Mouse (Mus musculus) cerebellum, adult (tissue): ENCODE results near the gene Naaladl2.
"Not testable (repeated sequence)": the region's sequence is repeated elsewhere in the genome, so short reads cannot be mapped to it uniquely, and the experiment has no call there.

ENCODE experiments used
- ATAC-seq: cut with Nextera tagmentation; 2 replicates; pipeline ENCODE4 v1.9.2; 2017; ENCODE audit warnings: mild to moderate bottlenecking, moderate library complexity, mixed read lengths; ENCODE audit not compliant: insufficient number of reproducible peaks, low FRiP score, low TSS enrichment

Naaladl2 gene

DNA sequence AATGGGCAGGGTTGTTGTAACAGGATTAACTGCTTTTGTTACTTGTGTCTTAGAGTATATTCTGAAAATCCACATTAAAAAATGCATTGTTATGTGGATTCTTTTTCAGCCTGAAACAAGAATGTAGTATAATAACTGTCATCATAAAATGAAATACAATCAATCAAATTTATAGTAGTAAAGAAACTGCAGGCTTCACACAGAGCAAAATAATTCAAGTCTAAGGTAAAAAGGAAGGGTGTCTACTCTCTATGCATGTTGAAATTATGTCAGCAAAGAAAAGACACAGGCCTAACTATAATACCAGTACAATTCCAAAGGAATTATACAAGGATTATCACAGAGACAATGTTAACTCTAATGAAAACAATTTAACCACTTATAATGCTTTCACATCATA is 752.3 kb downstream of the Naaladl2 start:
- no peak for ATAC-seq

DNA sequence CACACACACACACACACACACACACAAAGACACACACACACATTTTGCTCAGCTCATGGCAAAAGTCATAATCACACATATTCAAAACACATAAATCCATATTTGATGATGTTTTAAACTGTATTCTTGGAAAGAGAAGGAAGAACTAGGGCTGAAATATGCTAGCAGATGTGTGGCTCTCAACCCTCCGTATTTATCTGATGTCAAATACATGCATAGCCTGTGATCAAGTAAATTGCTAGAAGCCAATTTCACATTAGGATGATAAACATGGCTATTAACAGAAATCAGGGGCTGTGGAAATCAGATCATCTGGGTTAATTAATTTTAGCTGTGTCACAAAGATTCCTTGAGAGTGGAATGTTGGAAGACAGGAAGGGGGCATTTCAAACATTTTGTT is 752.8 kb downstream of the Naaladl2 start:
- no peak for ATAC-seq

DNA sequence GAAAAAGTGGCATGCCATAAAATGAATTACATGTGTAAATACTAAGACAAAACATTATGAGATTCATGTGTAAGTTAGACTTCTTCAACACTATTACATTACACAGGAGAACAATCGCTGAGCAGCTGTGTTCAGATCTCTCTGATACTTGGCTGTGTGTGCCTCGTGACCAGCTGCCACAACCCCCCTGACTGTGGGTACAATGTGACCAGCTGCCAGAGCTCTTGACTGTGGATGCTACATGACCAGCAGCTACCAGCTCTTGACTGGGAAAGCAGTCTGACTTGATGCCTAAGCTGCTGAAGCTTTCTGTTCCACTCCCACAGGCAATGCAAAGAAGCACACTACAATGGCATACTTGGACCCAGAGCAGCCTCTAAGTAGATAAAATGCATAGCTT is 789.1 kb downstream of the Naaladl2 start:
- ATAC-seq, result no peak

DNA sequence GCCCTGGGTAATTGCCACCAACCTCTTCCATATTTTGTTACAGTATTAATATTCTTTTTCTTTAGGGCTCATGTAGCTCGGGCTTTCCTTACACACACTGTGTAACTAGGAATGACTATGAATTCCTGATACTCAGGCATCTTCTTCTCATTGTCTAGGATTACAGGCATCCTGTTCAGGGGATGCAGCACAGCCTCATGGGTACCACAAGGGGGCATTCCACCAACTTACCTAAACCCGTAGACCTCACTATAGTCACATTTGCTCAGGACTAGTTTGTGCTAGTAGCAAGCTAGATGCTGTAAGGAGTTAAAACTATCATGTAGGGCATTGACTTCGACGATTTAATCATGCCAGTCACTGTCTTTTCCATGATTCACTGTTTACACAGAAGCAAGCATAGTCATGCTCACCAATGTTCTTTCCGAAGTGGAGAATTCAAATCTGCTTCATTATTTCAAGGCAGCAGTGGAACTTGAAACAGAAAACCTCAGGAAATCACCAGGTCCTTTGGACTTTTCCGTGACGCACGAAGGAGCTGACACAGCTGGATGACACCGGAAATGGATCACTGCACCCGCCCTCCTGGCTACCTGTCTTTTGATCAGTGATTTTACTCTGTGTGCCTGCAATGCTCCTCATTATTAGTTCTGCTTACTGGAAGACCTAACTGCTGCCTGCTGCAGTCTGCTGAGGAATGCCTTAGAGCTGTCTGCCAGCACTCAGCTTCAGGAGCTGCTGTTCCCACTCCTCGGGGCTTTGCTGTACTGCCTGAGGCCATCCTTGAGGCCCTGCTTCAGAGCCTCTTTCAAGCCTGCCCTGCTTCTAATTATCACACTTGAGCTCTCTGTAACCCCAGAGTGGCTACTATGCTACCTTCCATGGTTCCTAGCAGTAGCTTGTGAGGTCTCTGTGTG is 822.3 kb downstream of the Naaladl2 start:
- no peak for ATAC-seq

DNA sequence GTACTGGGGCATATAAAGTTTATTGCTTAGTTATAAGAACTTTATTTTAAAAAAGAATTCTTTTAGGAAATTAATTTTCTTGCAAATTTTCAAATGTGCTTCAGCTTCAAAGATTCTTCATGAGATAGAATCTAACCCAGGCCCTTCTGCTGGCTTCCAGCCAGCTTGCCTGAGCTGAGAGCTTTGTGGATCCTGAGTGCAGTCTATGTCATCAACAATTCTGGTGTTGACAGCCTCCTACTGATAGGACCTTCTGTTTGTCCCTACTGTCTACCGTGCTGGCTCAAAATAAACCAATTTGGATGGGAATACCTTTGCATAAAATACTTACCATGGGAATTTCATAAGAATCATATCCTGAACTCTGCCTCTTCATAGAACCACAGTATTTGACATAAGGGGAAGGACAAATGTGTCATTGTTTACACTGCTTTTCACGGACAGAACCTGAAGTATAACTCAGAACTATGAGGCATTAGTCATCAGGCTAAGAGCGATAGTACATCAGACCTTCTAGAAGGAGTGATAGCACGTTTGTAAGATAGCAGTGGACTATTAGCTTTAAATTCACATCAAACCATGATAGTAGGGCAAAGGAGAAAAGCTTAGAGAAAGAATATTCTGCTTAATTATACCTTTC is 829.3 kb downstream of the Naaladl2 start:
- peak; percentile 100 for ATAC-seq

DNA sequence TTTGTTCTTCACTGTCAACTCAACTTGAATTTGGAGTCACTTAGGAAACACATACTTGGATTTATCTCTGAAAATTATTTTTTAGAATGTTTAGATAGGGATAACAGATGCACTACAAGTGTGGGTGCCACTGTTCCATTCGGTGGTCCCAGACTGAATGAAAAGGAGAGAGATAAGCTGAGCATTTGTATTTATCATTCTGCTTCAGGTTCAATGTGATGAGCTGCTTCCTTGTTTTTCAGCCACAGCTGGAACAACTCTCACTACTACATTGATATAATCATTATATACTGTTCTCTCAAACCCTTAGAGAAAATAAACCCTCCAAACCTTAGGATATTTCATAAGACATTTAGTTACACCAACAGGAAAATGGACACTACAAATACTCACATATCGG is 918.6 kb downstream of the Naaladl2 start:
- ATAC-seq, result no peak

DNA sequence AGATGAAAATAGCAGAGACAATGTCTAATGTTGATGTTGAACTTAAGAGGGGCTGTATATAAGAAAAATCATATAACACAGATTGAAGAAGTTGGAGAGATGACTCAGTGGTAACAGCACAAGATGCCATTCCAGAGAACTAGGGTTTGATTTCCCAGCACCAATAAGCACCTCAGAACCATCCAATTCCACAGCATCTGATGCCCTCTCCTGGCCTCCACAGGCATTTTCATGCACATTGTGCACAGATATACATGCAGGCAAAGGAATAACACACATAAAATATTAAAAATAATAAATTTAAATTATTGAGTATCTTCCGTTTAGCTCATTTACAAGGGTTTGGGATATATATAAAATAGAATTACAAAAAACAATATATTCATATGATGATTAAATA is 926.6 kb downstream of the Naaladl2 start:
- ATAC-seq, result no peak

DNA sequence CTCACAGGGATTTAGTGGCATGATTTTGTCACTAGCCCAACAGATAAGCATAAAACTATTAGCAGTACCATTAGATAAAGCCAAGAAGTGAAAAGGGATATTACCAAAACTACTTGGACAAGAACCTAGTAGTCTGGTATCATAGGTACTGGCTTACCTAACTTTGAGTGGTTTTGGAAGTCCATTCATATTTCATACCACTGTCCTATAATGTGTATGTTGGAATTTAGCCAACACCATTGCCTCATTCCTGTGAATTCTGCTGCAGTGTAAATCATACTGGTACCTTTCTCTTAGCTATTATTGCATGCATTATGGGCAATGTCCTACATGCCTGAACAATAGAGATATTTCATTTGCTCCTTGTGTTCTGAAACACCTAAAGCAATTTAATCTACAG is 977.5 kb downstream of the Naaladl2 start:
- no peak for ATAC-seq

DNA sequence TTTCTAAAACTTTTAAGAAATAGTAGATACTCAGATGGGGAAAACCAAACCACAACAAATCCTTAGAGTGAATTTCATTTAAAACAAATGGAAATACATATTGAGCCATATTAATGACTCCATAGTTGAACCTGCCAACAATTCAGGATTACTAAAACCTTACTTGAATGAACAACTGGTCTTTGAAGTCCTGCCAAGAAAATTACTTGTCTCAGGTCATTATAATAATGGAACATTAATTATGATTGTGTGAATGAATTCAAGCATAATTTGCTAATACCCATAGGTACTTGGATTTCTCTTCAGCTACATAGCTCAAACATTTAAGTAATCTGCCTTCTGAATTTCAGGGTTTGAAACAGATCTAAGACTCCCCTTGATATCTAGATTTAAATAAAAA is 980.1 kb downstream of the Naaladl2 start:
- ATAC-seq, result no peak

DNA sequence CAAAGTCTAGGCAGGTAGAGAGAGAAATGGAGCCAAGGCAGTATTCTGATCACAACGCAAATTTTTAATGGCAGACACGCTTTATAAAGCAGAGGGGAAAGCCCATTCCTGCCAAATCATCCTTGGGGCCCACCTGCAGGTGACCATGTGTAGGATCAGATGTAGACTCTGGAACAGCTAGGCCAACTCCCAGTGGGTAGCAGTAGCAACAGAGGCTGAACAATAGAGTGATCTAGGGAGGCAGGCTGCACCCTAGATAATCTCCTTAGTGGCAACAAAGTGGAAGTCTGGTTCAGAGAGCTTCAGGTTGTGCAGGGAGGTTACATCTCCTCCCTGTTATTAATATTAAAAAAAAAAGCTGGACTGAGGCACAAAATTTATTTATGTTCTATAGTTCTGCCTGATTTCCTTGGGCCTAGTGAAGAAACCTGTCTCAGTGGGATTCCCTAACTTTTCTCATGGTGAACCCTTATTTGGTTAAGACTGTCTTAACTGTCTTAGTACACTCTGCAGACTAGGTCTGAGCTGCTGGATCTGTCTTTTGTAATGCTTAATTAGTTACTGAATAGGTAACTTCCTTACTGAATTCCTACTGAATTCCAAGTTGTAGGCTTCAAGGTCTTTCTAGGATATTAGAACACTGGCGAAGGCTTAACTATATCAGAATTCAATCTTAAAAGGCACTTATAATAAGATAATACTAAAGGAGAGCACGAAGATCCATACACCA is 992.8 kb downstream of the Naaladl2 start:
- not testable (repeated sequence) for ATAC-seq

DNA sequence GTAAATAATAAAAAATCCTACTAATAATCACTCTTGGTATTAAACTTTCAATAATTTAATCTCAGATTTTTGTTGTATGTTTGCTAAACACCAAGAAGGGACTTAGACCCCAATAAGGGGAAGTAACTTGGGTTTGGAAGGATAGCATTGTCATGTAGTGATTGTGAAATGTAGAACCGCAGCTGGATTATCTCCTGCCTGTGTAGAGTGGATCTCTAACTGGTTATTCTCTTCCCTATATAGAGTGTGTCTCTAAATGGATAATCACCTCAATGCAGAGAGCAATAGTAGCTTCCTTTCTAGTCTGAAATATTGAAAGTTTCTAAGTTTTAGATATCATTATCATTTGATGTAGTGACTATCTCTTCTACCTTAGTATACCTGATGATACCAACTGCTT is 1001.3 kb downstream of the Naaladl2 start:
- ATAC-seq, result no peak

DNA sequence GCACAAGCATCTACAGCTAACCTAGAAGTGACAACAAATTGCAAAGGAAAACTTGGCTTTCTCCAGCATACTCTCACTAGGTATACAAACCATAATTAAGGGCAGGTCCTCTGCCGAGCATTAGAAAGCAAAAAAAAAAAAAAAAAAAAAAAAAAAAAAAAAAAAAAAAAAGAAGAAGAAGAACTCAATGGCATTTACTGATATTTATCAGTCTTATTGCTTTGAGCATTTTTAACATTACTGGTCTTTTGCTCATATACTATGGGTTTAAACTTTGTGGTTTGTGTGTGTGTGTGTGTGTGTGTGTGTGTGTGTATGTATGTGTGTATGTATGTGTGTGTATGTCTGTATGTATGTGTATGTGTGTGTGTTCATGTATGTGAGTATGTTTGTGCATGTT is 1006.1 kb downstream of the Naaladl2 start:
- no peak for ATAC-seq

DNA sequence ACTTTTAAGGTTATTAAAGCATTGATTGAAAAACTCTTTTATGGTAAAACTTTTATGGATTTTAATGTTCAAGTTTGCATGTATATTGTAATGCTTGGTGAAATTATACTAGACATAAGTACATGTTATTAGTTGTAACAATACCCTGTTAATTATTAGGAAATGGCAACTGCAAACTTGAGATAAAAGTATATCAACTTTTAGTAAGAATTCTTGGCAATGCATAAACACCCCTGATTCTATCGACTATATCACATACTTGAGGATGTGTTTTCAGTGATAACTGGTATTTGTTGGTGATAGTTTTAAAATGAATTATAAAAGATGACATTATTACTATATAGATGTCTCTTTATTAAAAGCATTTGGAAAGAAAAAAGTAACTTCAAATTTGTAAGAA is 1017.9 kb downstream of the Naaladl2 start:
- ATAC-seq, result no peak

DNA sequence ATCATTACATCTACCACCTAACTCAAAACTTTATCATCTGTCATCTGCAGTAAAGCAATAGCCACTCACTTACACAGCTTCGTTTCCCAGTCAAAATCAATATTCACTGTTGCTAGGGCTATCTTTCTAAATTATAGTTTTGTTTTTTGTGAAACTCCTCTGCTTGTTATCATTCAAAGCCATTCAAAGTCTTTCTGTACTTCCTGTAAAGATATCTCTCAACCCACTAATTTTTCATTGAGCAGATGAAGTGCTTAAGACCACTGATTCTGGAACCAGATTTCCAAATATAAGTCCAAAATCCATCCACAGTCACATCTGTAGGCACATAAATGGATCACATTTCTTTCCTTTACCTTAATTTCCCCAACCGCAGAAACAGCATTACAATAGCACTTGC is 1020.0 kb downstream of the Naaladl2 start:
- ATAC-seq, result no peak

DNA sequence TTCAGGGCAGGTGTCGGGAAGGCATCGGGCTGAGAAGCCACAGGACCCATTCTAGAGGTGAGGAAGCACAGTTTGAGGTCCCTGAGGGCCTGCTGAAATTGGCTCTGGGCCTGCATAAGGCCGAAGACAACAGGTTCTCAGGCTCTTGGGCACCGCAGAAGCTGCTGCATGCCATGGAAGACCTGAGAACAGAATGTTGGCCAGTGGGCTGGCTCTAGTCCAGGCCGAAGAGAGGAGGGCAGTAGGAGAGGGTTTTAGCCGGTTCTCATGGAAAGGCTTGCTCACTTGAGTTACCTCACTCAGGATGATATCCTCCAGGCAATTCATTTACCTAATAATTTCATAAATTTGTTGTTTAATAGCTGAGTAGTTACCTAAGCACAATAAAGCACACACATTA is 1025.9 kb downstream of the Naaladl2 start:
- peak; percentile 66 for ATAC-seq

DNA sequence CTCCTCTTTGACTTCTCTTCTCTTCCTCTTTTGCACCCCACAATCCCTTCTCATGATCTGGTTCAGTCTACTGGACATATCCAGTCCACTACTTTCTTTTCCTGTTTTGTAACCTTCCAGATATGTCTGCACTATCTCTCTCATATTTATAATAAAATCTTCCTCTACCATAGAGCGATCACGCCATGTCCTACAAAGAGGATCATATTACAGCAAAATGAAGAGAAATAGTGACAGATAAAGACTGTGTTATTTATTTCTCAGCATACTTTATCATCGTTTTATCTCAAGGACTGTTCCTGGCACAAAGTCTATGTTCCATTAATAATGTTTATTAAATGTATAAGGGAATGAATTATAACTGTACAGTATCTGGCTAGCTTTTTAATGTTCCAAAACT is 1029.2 kb downstream of the Naaladl2 start:
- ATAC-seq, result no peak

DNA sequence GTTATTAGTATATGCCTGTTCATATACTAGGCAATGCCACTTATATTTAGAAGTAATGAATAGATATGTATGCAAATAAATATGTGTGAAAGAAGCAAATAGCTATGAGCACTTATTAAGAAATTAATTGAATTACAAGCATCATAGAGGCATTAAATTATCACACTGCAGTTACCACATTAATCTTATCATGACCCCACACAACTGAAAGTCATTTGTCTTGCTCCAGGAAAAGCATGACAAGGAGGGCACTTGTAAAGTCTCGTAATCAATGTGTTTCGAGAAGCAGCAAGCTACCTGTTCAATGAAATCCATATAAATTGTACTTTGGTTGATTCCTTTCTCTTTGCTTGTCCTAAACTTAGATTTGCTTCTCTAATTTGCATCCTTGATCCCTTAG is 1030.7 kb downstream of the Naaladl2 start:
- ATAC-seq, result no peak

DNA sequence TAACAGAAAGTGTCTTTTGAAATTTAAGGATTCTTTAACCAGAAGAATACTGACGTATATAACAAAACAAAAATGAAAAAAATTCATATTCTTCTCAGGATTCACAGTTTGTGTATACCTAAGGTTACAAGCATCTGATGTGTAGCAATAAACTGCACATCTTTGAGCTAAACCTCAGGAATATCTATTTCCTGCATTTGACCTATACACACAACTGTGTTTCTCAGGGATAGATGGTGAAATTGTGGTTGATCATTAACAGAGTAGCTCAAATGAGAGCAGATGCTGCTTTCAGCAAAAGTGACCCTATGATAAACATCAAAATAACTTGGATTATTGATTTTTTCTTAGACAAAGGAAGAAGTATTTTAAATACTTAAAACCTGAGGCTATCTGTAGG is 1037.7 kb downstream of the Naaladl2 start:
- no peak for ATAC-seq

DNA sequence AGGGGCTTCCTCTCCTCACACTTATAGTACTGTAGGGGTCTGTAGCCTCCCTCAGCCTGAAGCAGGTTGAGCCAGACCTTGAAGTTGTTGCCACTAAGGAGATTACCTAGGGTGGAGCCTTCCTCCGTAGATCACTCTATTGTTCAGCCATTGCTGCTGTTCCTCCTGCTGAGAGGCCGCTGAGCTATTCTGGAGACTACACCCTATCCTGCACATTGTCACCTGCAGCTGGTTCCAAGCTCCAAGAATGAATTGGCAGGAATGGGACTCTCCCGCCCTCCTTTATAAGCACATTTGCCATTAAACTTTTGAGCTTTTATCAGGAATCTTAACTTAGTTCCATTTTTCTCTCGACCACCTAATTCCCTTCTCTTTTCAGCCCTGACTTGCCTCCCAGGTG is 1064.3 kb downstream of the Naaladl2 start:
- ATAC-seq, result no peak

DNA sequence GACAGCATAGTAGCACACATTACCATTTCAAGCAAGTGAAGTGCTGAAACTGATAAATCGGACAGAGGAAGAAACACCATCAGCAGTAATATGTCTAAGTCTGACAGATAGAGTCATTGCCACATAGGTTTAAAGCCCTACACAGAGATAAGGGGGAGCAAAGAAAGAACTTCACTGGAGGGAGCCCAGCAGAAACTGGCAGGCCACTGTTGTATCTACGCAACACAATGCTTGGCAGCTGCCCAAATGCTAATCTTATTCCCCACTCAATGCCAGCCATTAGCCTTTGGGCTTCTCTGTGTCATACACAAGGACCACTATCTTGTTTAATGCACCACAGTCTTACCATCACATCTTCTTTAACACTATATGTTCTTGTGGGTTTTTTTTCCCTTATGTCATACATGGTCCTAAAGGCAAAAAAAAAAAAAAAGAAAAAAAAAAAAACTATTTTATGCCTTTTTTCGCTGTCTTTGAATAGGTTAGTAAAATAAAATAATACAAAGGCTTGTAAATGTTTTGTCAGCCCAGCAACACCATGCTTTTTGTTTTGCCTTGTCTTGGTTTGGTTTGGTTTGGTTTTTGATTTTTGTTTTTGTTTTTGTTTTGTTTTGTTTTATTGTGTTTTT is 1072.8 kb downstream of the Naaladl2 start:
- ATAC-seq, result no peak
